In genomic region chr4:62265154-62265836, GRCm38 (mm10) we compare ENCODE assay signal across 11 mouse cellular contexts. TPM values are rescaled to one million over a fixed set of nuclear protein-coding genes. Genes with fewer than 3 reads are reported as not detected.
DNase-seq lines count a peak whose midpoint lies in the region; ATAC-seq and TF ChIP-seq lines count a peak whose summit lies in the region.
"Had no signal": no experiment of that assay in that cellular context is flagged by ENCODE, and none has a peak within 500 bp of the region (broad histone marks: within the 10 kb centered on the region; RNA-seq: fewer than 3 reads in every experiment).

No protein-coding gene starts in this region.

- H3K4me3 ChIP-seq in heart, postnatal 0 days (ENCODE audit: low read depth, low read length) = no peak overlapping the region
- no peak overlapping the region for H3K4me3 ChIP-seq in heart, embryonic 11.5 days (ENCODE audit: low read depth, low read length)
- H3K4me3 ChIP-seq in intestine, postnatal 0 days (ENCODE audit: low read depth, low read length) = no peak overlapping the region

- DNase-seq in heart, postnatal 0 days (ENCODE audit: low spot score) = no peak
- DNase-seq in adipocyte (ENCODE audit: low spot score) = peak; percentile 28
- no peak for DNase-seq in spleen, adult 12 weeks (ENCODE audit: low spot score)
- no peak for DNase-seq in right cerebral cortex, postnatal 25 days
- no peak for DNase-seq in urinary bladder, postnatal 14 days (ENCODE audit: low spot score)
- DNase-seq: heart, postnatal 14 days; kidney, adult 2 months had no signal

- H3K4me1 ChIP-seq in heart, postnatal 0 days (ENCODE audit: control insufficient read depth, insufficient read depth) = no peaks in the 10 kb centered on the region
- peaks cover 3% of the 10 kb centered on the region; the same call in 1 of the 2 replicates for H3K4me1 ChIP-seq in heart, embryonic 11.5 days (ENCODE audit: control insufficient read depth, insufficient read depth, low read length)
- no peaks in the 10 kb centered on the region for H3K4me1 ChIP-seq in intestine, postnatal 0 days (replicated peaks; ENCODE audit: control insufficient read depth, insufficient read depth, low read length)

- no peaks in the 10 kb centered on the region for H3K36me3 ChIP-seq in heart, postnatal 0 days (replicated peaks; ENCODE audit: control insufficient read depth, insufficient read depth, low read length)
- no peaks in the 10 kb centered on the region for H3K36me3 ChIP-seq in heart, embryonic 11.5 days (ENCODE audit: control insufficient read depth, insufficient read depth, low read length)
- H3K36me3 ChIP-seq in intestine, postnatal 0 days (ENCODE audit: control insufficient read depth, insufficient read depth) = no peaks in the 10 kb centered on the region

- H3K9me3 ChIP-seq in heart, postnatal 0 days (replicated peaks; ENCODE audit: control insufficient read depth, low read length) = no peaks in the 10 kb centered on the region
- H3K9me3 ChIP-seq in heart, embryonic 11.5 days (replicated peaks; ENCODE audit: control insufficient read depth, low read length) = no peaks in the 10 kb centered on the region
- no peaks in the 10 kb centered on the region for H3K9me3 ChIP-seq in intestine, postnatal 0 days (ENCODE audit: control insufficient read depth)

- no peak overlapping the region for H3K27ac ChIP-seq in heart, postnatal 0 days (ENCODE audit: low read depth)
- no peak overlapping the region for H3K27ac ChIP-seq in heart, embryonic 11.5 days (ENCODE audit: low read depth, low read length)
- no peak overlapping the region for H3K27ac ChIP-seq in intestine, postnatal 0 days (ENCODE audit: low read depth, low read length)

- 64% methylated on average over 10 of the region's 10 CpGs for WGBS in heart, postnatal 0 days
- 72% methylated on average over 10 of the region's 10 CpGs for WGBS in heart, embryonic 11.5 days (ENCODE audit: insufficient replicate concordance)
- 50% methylated on average over 10 of the region's 10 CpGs for WGBS in intestine, postnatal 0 days

- TF ChIP-seq CTCF in heart, postnatal 0 days (IDR thresholded peaks at IDR 0.05; ENCODE audit: low read depth) = no peak
- no peak for TF ChIP-seq CTCF in intestine, postnatal 0 days (IDR thresholded peaks at IDR 0.05; ENCODE audit: low read depth)

- peak; percentile 39 for ATAC-seq in heart, postnatal 0 days (ENCODE audit: insufficient read depth, low read depth)
- no peak for ATAC-seq in heart, embryonic 11.5 days (replicated peaks; ENCODE audit: insufficient number of reproducible peaks, low FRiP score, low TSS enrichment)
- peak; percentile 68 for ATAC-seq in intestine, postnatal 0 days
- peak; percentile 97 for ATAC-seq in megakaryocyte, adult 5-6 weeks (ENCODE audit: poor library complexity, severe bottlenecking)
- ATAC-seq: forebrain, embryonic 16.5 days had no signal

- H3K27me3 ChIP-seq in heart, postnatal 0 days (ENCODE audit: control insufficient read depth, insufficient read depth, low read length) = no peaks in the 10 kb centered on the region
- H3K27me3 ChIP-seq in heart, embryonic 11.5 days (ENCODE audit: control insufficient read depth, insufficient read depth, low read length) = no peaks in the 10 kb centered on the region
- H3K27me3 ChIP-seq in intestine, postnatal 0 days (replicated peaks; ENCODE audit: control insufficient read depth, insufficient read depth, low read length) = no peaks in the 10 kb centered on the region

- no peak overlapping the region for H3K4me2 ChIP-seq in heart, postnatal 0 days (ENCODE audit: low read depth, low read length)
- H3K4me2 ChIP-seq in heart, embryonic 11.5 days = no peak overlapping the region
- peak overlapping the region; percentile 10; the same call in 1 of the 2 replicates for H3K4me2 ChIP-seq in intestine, postnatal 0 days (replicated peaks; ENCODE audit: low read depth)

- no peak overlapping the region for H3K9ac ChIP-seq in heart, postnatal 0 days (replicated peaks; ENCODE audit: low read depth, low read length)
- H3K9ac ChIP-seq in heart, embryonic 11.5 days (ENCODE audit: low read depth, low read length) = no peak overlapping the region
- H3K9ac ChIP-seq in intestine, postnatal 0 days (ENCODE audit: low read depth, low read length) = no peak overlapping the region

- no peak for TF ChIP-seq EP300 in heart, postnatal 0 days (IDR thresholded peaks at IDR 0.05; ENCODE audit: low read depth)

RNA-seq across cellular contexts. Expression of gene Slc31a2, which starts 2.9 kb away (rescaled TPM):
- 31.4 and 33.2 TPM in 2 replicates for total RNA-seq in heart, postnatal 0 days (2014; rRNA removed; ENCODE audit: low replicate concordance)
- 15.6 and 16.7 TPM in 2 replicates for polyA plus RNA-seq in heart, postnatal 0 days (2015; fragmentation: Nextera tagmentation; extraction: Ambion mirVana)
- polyA plus RNA-seq in heart, embryonic 11.5 days (2014; fragmentation: Nextera tagmentation; extraction: Ambion mirVana) = 14.4 and 15.4 TPM in 2 replicates
- polyA plus RNA-seq in intestine, postnatal 0 days (2015; fragmentation: Nextera tagmentation; extraction: Ambion mirVana) = 16.1 and 17.8 TPM in 2 replicates
- total RNA-seq in megakaryocyte, adult 5-6 weeks (2015) = 61.5 and 74.8 TPM in 2 replicates
- total RNA-seq in megakaryocyte, adult 5-6 weeks (2017) = 49.5 and 54.3 TPM in 2 replicates

RNA-seq across cellular contexts. Expression of gene Zfp37, which starts 34.4 kb away (rescaled TPM):
- 4.5 and 9.5 TPM in 2 replicates for total RNA-seq in heart, postnatal 0 days (2014; rRNA removed; ENCODE audit: low replicate concordance)
- polyA plus RNA-seq in heart, postnatal 0 days (2015; fragmentation: Nextera tagmentation; extraction: Ambion mirVana) = 2.8 TPM in 2 replicates
- polyA plus RNA-seq in heart, embryonic 11.5 days (2014; fragmentation: Nextera tagmentation; extraction: Ambion mirVana) = 8.9 and 9.0 TPM in 2 replicates
- polyA plus RNA-seq in intestine, postnatal 0 days (2015; fragmentation: Nextera tagmentation; extraction: Ambion mirVana) = 2.4 and 3.1 TPM in 2 replicates
- not detected in 2 replicates for total RNA-seq in megakaryocyte, adult 5-6 weeks (2015)
- not detected in 2 replicates for total RNA-seq in megakaryocyte, adult 5-6 weeks (2017)
